Mouse (Mus musculus): ENCODE measurements around the gene Spag16.

DNA sequence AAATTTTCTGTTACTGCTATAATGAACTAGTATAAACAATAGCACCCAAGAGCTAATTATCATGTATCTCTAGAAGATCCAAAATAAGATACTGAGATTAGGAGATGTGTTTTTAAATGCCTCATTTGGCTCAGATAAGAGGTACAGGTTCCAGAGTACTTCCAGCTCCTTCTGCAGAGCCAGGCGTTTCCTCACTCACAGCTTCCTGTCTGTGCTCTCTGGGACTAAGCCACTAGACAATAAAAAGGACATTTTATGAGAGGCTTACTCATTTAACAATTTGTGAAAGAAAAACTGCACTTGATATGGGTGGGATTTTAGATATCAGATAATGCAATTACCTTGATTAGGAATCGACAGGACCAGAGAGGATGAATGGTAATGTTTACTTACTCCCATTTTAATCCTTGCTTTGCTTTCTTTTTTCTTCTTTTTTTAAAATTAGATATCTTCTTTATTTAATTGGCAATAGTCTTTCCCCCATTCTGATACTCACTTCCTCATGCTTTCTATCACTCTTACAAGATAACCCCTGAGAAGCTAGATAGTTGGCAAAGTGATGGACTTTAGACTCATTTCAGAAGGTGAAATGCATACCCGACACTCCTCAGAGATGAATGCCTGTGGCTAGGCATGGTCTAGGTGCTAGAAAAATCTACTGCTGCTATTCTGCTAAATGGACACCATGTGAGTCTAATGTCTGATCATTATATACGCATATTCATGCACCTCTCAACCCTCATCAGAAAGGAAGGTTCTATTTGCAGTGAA, 289.6 kb downstream of the Spag16 start:
- TF ChIP-seq CTCF (IDR thresholded peaks at IDR 0.05; ENCODE audit: extremely low read depth, insufficient read length, insufficient replicate concordance, low read depth, low read length), result no peak
- TF ChIP-seq POLR2A (IDR thresholded peaks at IDR 0.05; ENCODE audit: low read depth, low read length), result no peak

All from small intestine, adult 2 months (tissue).